Mouse (Mus musculus): ENCODE results near the gene Aldh8a1. TPM values are rescaled to one million over a fixed set of nuclear protein-coding genes. Genes with fewer than 3 reads are reported as not detected.

Gene Aldh8a1
- total RNA-seq, 2 experiments from 2014 or later: 0.29 TPM; not detected in 1

DNA sequence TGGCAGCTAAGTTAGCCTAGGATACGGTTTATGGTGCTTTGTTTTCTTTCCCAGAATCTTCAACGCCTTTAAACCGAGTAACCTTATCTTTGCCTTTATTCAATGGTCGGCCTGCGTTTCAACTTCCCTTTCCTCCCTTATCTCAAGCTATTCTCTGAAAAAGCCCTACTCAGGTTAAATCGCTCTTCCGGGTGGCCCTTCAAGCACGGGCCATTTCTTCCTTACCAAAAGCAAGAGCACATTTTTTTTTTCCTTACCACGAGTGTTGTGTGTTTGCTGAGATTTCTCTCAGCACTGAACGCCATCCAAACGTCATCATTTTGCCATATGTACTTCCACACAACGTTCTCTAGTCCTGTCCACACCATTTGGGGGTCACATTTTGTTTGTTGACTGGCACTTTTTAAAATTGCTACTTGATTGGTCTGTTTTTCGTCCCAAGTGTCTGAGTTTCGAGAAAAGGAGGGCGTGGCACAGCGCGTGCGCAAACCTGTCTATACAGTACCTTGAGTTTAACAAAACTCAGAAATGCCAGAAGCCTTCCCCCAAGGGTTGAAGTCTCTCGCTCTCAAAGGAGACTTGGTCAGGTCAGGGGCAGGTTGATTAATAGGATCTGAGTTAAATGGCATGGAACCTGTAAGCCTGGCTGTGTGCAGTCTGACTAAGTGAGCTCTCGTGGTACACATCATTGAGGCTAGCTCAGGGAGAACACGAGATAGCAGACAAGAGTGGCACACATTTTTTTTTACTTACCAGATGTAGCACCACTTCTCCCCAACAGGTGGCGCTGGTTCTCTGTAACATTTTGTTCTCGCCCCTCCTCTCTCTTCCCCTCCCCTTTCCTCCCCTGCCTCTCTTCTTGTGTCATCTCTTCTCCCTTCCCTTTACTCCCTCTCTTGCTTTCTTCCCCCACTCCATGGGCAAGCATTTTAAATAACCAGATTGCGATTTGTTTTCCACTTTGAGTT, 43.6 kb downstream of the Aldh8a1 start:
- DNase-seq: peak; percentile 72

- DNase-seq: no peak
Measured at GRCm38 (mm10) chr10:21426515-21426914, 49.4 kb downstream of the Aldh8a1 start.

GRCm38 (mm10) chr10:21427996-21428395, 50.9 kb downstream of the Aldh8a1 start:
- DNase-seq: no peak

DNA sequence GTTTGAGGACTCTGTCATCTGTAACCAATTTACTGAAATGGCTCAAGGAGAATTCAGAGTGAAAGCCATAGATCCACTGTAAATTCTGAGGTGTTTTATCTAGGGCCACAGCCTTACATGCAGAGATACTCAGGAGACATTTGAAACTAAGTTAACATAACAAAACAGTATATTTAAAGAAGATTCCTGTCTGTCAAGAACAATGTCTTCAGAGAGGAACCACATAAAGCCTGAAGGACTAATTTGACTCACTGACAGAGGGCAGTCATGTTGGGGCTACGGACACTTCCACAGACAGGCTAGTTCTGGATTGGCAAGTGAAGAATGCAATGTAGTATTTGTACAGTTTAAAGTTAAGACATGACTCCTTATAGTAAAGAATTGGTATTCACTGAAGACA, 62.2 kb downstream of the Aldh8a1 start:
- no peak for DNase-seq

GRCm38 (mm10) chr10:21441020-21441419, 63.9 kb downstream of the Aldh8a1 start:
- DNase-seq: no peak

GRCm38 (mm10) chr10:21441690-21442089, 64.6 kb downstream of the Aldh8a1 start:
- no peak for DNase-seq

DNA sequence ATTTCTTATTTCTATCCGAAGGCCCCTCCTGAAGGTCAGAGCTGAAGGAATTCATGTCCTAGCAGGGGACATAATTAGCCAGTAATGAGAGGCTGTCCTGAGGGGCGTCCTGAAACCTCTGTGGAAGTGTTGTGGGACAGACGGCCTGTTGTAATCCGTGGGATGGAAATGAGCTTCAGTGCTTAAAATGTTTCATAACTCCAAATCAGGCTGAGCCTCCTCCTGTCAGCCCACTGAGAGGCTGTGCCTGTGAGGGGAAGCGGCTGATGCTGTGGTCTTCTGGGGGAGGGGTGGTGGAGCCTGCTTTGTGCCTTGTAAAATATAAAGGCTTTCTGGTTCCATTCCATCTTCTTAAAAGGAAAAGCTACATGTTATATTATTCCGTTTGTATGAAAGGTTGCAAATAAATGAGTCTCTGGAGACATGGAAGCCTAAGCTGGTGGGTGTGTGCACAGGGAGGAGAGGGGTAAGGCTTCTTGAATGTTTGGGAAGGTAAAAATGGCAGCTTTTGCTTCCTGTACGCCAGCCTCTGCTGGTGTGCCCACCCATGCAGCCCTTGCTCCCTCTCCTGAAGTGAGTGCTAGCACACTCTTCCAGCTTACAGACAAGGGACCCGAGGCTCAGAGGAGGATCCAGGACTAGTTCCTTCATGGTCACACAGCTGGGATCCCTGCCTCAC, 66.7 kb downstream of the Aldh8a1 start:
- no peak for DNase-seq

DNA sequence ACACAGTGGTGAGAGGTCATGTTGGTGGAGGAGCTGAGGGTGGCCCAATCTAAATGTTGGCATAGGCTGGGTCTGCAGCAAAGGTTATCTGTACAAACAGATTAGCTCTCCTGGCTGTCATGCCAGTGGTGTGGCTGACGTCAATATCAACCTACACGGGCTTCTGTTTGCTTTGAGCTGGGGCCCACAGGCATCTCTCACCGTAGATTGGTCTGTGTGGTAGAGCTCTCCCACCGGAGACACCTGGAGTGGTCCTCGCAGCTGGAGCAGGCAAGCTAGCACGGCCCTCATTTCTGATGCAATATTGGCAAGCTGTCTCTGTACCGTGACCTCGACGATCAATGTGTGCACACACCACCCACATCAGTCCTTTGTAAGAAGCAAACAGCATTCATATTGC, 67.3 kb downstream of the Aldh8a1 start:
- no peak for DNase-seq

Other genes with a start within 250 kb of the Aldh8a1 start
- gene Myb, start 216.3 kb upstream of the Aldh8a1 start, total RNA-seq (2021): 1 to 10 TPM in 1 of 2 experiments, under 1 TPM in 1; 0.82 to 2.6 TPM
- 10 to 100 TPM; 57.0 to 57.7 TPM for gene Hbs1l, start 81.3 kb upstream of the Aldh8a1 start, total RNA-seq (2021)
- gene 1700020N01Rik, start 215.9 kb downstream of the Aldh8a1 start, total RNA-seq (2021): not detected